ENCODE assay signal across 21 mouse cellular contexts in genomic region chr13:52575483-52575882, GRCm38 (mm10).
"Had no signal": no experiment of that assay in that cellular context is flagged by ENCODE, and none has a peak within 500 bp of the region (broad histone marks: within the 10 kb centered on the region; RNA-seq: fewer than 3 reads in every experiment).

No protein-coding gene starts in this region.

- H3K27ac ChIP-seq: intestine, embryonic 15.5 days; kidney, embryonic 15.5 days; limb, embryonic 12.5 days; limb, embryonic 15.5 days; liver, embryonic 14.5 days; lung, embryonic 15.5 days; midbrain, embryonic 10.5 days; midbrain, embryonic 13.5 days; neural tube, embryonic 13.5 days; stomach, embryonic 15.5 days had no signal

- DNase-seq: kidney, adult 11 months; kidney, adult 8-10 months; kidney, postnatal 10 days; kidney, postnatal 36 days; left cerebral cortex, postnatal 4 days; lung, adult 18-20 months; lung, postnatal 10 days; lung, postnatal 36 days; thymus, postnatal 25 days had no signal

- H3K9me3 ChIP-seq: intestine, embryonic 15.5 days; kidney, embryonic 15.5 days; limb, embryonic 12.5 days; limb, embryonic 15.5 days; lung, embryonic 15.5 days; midbrain, embryonic 10.5 days; midbrain, embryonic 13.5 days; neural tube, embryonic 13.5 days; stomach, embryonic 15.5 days had no signal

- H3K36me3 ChIP-seq: intestine, embryonic 15.5 days; kidney, embryonic 15.5 days; limb, embryonic 12.5 days; limb, embryonic 15.5 days; lung, embryonic 15.5 days; midbrain, embryonic 10.5 days; midbrain, embryonic 13.5 days; neural tube, embryonic 13.5 days; stomach, embryonic 15.5 days had no signal

- H3K4me1 ChIP-seq: intestine, embryonic 15.5 days; neural tube, embryonic 13.5 days; stomach, embryonic 15.5 days had no signal

- H3K4me3 ChIP-seq: intestine, embryonic 15.5 days; kidney, embryonic 15.5 days; limb, embryonic 12.5 days; limb, embryonic 15.5 days; lung, embryonic 15.5 days; midbrain, embryonic 10.5 days; midbrain, embryonic 13.5 days; myocyte; neural tube, embryonic 13.5 days; stomach, embryonic 15.5 days had no signal

- H3K4me2 ChIP-seq: intestine, embryonic 15.5 days; kidney, embryonic 15.5 days; limb, embryonic 12.5 days; limb, embryonic 15.5 days; lung, embryonic 15.5 days; midbrain, embryonic 13.5 days; neural tube, embryonic 13.5 days; stomach, embryonic 15.5 days had no signal

- ATAC-seq: intestine, embryonic 15.5 days; midbrain, embryonic 13.5 days; midbrain, embryonic 16.5 days had no signal

- H3K27me3 ChIP-seq: intestine, embryonic 15.5 days; kidney, embryonic 15.5 days; limb, embryonic 12.5 days; limb, embryonic 15.5 days; lung, embryonic 15.5 days had no signal

- H3K9ac ChIP-seq: intestine, embryonic 15.5 days; kidney, embryonic 15.5 days; limb, embryonic 12.5 days; limb, embryonic 15.5 days; liver, embryonic 14.5 days; lung, embryonic 15.5 days; midbrain, embryonic 13.5 days; neural tube, embryonic 13.5 days; stomach, embryonic 15.5 days had no signal
